Mouse (Mus musculus): Measurements from ENCODE around the gene Cavin1.
"Not testable (repeated sequence)": the region's sequence is repeated elsewhere in the genome, so short reads cannot be mapped to it uniquely, and the experiment has no call there.

The Cavin1 gene

GRCm38 (mm10) chr11:100970557-100970937, at the start of gene Cavin1:
TSS of gene Cavin1 (minus strand) at chr11:100970887.
- DNase-seq (ENCODE audit: low spot score), result peak; percentile 68

DNA sequence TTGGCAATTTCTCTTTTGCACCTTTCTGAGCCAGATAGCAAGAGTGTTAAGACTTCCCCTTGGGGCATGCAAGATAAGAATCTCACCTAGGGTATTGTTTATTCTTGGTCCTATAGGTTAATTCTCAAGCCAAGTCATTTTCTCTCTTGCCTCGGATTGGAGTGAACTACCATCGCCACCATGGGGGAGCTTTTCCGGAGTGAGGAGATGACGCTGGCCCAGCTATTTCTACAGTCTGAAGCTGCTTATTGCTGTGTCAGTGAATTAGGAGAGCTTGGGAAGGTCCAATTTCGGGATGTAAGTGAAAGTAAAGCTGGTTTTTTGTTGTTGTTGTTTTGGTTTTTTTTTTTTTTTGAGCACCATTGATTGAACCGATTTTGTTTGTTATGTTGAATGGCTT, 41.0 kb upstream of the Cavin1 start:
- DNase-seq (ENCODE audit: low spot score), result no peak

- peak; percentile 29 for DNase-seq (ENCODE audit: low spot score)
These were observed 39.4 kb upstream of the Cavin1 start for GRCm38 (mm10) chr11:101009888-101010784.

DNA sequence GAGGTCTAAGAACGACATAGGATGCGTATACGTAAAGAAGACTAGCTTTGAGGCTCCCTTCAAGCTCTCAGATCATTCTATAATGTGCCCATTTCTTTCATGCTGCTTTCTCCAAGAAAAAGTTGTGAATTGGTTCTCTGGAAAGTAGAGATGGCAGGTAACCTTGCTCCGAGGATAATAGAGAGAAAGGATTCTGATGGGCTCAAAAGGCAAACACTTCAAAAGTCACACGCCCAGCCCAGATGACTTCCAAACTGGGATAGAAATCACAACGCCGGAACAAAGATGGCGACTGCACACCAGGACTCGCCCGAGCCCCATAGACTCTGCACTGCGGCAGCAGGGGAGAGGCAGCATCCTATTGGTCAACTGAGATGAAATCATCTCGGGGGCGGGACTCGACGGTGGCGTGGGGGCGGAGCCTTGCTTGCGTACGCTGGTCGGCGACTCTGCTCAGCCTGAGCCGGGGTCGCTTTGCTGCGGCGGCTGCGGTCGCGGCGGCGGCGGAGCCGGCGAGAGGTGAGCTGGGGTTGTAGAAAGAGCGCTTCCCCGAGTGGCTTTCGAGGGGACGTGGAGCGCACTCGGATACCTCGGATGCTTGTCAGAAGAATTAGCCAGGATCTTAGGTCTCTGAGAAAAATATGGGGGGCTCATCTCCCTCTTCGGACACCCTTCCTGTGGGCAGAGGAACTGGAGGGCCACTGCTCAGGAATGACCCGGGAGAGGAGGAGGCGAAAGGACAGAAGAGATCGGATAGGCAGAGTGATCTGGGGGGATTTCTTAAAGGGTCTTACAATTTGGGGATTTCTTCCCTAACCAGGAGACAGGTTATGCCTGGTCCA, 38.6 kb upstream of the Cavin1 start, which contains the start of gene Atp6v0a1:
TSS of gene Atp6v0a1 (plus strand) at position 407 of the 842 bp plus-strand sequence.
- peak; percentile 97 for DNase-seq (ENCODE audit: low spot score)

GRCm38 (mm10) chr11:101008206-101009045, 37.7 kb upstream of the Cavin1 start:
- DNase-seq (ENCODE audit: low spot score), result peak; percentile 17

GRCm38 (mm10) chr11:101003025-101003685, 32.5 kb upstream of the Cavin1 start:
- no peak for DNase-seq (ENCODE audit: low spot score)

GRCm38 (mm10) chr11:101001875-101002552, 31.3 kb upstream of the Cavin1 start:
- DNase-seq (ENCODE audit: low spot score), result not testable (repeated sequence)

DNA sequence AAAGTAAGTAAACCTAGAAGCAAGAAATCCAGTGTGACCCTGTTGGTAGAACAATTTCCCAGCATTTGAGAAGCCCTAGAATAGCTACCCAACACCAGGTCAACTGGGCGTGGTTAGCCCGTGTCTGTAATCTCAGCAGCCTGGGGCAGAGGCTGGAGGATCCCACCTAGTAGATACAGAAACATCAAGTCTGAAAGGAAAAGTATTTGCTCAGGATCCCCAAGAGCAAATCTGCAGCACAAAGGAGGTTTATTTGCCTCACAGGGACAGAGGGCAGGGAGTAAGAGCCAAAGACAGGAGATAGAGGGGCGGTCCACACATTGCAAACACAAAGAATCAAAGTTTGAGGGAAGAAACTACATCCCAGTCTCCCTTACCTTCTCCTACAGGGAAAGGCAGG, 28.6 kb upstream of the Cavin1 start:
- no peak for DNase-seq (ENCODE audit: low spot score)

DNA sequence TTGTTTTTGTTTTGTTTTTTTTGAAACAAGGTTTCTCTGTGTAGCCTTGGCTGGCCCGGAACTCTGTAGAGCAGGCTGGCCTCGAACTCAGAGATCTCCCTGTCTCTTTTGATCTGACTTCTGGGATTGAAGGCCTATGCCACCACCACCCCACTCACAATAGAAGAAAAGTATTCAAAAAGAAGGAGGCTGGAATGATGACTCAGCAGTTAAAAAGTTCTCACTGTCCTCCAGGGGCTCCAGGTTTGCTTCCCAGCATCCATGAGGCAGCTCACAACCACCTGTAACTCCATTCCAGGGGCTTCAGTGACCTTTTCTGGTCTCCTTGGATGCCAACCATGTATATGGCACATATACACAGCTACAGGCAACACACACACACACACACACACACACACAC, 28.1 kb upstream of the Cavin1 start:
- no peak for DNase-seq (ENCODE audit: low spot score)

GRCm38 (mm10) chr11:100996501-100996900, 25.8 kb upstream of the Cavin1 start:
- DNase-seq (ENCODE audit: low spot score), result no peak

GRCm38 (mm10) chr11:100994655-100995054, 24.0 kb upstream of the Cavin1 start:
- DNase-seq (ENCODE audit: low spot score), result no peak

- no peak for DNase-seq (ENCODE audit: low spot score)
These were observed 23.5 kb upstream of the Cavin1 start for GRCm38 (mm10) chr11:100994233-100994632.

GRCm38 (mm10) chr11:100993437-100993836, 22.8 kb upstream of the Cavin1 start:
- DNase-seq (ENCODE audit: low spot score), result no peak

- no peak for DNase-seq (ENCODE audit: low spot score)
These were observed 20.4 kb upstream of the Cavin1 start for GRCm38 (mm10) chr11:100991027-100991534.

DNA sequence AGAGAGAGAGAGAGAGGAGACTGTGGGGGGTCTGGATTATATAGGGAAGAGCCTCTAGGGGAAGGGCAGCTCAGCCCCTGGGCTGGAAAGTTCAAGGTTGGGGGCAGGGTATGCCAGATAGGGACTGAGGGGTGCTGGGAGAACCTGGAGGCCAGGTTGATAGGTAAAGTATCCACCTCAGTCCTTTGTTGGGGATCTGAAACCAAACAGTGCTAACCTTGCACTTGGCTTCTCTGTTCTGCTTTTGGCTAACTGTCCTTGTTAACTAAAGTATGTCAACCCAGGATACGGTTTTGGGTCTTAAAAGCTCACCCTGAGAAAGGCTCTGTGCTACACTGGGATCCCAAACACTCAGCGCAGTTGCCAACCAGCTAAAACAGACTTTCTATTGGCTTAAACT, 19.0 kb upstream of the Cavin1 start:
- no peak for DNase-seq (ENCODE audit: low spot score)

- DNase-seq (ENCODE audit: low spot score), result no peak
These were observed 18.0 kb upstream of the Cavin1 start for GRCm38 (mm10) chr11:100988674-100989073.

GRCm38 (mm10) chr11:100985607-100986006, 14.9 kb upstream of the Cavin1 start:
- DNase-seq (ENCODE audit: low spot score), result no peak

DNA sequence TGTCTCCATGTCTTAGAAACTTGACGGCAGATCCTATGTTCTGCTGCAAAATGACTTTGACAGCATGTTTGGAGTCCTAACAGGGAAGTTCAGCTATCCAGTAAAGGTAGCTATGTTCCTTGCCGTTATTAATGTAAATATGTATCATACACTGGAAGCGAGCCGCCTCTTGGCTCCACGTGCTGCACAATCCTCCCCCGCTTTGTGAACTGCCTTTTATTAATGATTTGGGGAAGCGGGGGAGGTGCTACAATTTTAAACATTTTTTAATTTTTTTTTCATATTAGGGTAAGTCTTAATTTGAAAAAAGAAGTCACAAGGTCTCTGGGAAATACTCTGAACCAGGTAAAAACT, 13.1 kb upstream of the Cavin1 start:
- no peak for DNase-seq (ENCODE audit: low spot score)

DNA sequence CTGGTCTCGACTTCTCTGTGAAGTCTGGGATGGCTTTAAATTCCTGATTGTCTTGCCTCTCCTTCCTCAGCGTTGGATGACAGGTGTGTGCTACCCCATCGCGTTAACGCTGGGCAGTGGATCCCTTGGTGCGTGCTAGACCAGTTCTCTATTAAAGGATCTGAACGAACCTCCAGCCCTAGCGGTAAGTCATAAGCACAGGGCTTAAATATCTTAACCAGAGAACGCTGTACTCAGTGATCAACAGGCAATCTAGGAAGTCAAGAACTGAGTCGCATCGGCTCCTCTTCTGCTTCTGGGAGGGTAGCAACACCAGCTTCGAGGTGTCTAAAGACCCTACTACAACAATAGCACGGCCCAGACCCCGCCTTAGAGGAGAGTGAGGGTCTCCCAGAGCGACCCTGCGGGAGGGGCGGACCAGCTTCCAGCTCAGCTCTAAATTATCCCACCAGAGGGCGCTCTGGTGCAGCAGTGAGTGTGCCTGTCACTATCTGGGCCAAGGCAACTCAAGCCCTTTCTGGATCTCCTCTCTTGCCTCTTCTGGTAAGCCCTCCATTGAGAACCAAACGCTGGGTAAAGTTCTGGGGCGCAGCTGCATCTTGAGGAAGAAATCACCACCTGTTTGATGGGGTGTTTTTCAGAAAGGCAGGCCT, 12.6 kb upstream of the Cavin1 start:
- peak; percentile 74 for DNase-seq (ENCODE audit: low spot score)

GRCm38 (mm10) chr11:100982087-100982486, 11.4 kb upstream of the Cavin1 start:
- DNase-seq (ENCODE audit: low spot score), result no peak
